Mouse (Mus musculus) bone marrow, adult 2 months (tissue): Measurements from ENCODE around the gene Scrg1. TPM values are rescaled to one million over a fixed set of nuclear protein-coding genes. Genes with fewer than 3 reads are reported as not detected.

ENCODE experiments used
- H3K27ac ChIP-seq: fragments of 200-500 bp; 2 replicates; pipeline ENCODE4 v1.5.1; 2012; ENCODE audit warnings: low read depth, mild to moderate bottlenecking, control low read depth, inconsistent platforms, low read length; ENCODE audit not compliant: control insufficient read depth, poor library complexity, insufficient read depth
- H3K4me1 ChIP-seq: fragments of 200-500 bp; 2 replicates; pipeline ENCODE4 v1.6.1; 2011; ENCODE audit warnings: low read length; ENCODE audit not compliant: control insufficient read depth, insufficient read depth
- H3K4me3 ChIP-seq: fragments of 200-500 bp; replicated peaks from 2 replicates; pipeline ENCODE3; 2011; ENCODE audit warnings: mild to moderate bottlenecking, low read depth, low read length, control low read depth; ENCODE audit not compliant: control insufficient read depth
- CTCF ChIP-seq: fragments of 200-500 bp; IDR thresholded peaks from 2 replicates; pipeline ENCODE4 v1.5.1; 2011; ENCODE audit warnings: low read length, control low read depth; ENCODE audit not compliant: control insufficient read depth, insufficient read depth
- POLR2A ChIP-seq: fragments of 200-500 bp; IDR thresholded peaks from 2 replicates; pipeline ENCODE4 v1.6.1; 2011; ENCODE audit warnings: low read depth, mild to moderate bottlenecking, control low read depth, low read length, borderline replicate concordance; ENCODE audit not compliant: control insufficient read depth
- WGBS: fragments of 180-500 bp; shearing (Covaris S2); methylation state at CpG from one replicate; pipeline ENCODE4 v1.1.7; 2018; 5-methylcytosine and 5-hydroxymethylcytosine counted together
- polyA plus RNA-seq: library from polyadenylated mRNA; stranded (reverse); fragments of >200 nt; gene quantifications from 2 replicates; pipeline ENCODE4 v1.2.4, GENCODE M21; 2011; ENCODE audit warnings: low replicate concordance; ENCODE audit not compliant: missing spikeins, insufficient read depth, insufficient read length

Gene Scrg1
- polyA plus RNA-seq, 1 experiment, result 51.0 TPM

- H3K4me3 ChIP-seq, result no peak overlapping the region
- no peak overlapping the region for H3K27ac ChIP-seq
- 66% methylated on average over 3 of the region's 3 CpGs for WGBS
- no peak for TF ChIP-seq CTCF
- TF ChIP-seq POLR2A, result no peak
- H3K4me1 ChIP-seq, result no peaks in the 10 kb centered on the region; the same call in 1 of the 2 replicates
These were observed 8.0 kb downstream of the Scrg1 start for GRCm38 (mm10) chr8:57463757-57464156.

- Histone ChIP-seq H3K27ac (no peak overlapping the region), H3K4me3 (no peak overlapping the region), H3K4me1 (no peaks in the 10 kb centered on the region; the same call in 1 of the 2 replicates)
- TF ChIP-seq CTCF, result no peak
- no peak for TF ChIP-seq POLR2A
- WGBS, result 17% methylated on average over 5 of the region's 5 CpGs
These were observed 12.9 kb downstream of the Scrg1 start for GRCm38 (mm10) chr8:57468624-57469023.

DNA sequence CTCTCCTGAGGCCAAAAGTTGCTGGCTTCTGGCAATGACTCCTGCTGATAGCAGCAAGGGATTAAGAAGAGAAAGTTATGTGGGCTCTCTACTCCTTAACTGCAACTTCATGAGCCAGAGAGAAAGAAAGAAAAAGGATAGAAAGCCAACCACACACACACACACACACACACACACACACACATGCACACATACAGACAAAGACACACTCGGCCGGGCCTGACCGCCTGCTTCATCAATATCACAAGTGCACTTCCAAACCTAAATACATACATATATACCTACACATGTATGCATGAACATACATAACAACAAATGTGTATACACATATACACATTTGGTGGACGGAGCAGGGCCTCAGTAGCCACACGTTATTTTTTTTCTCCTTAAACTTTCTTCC lies 15.1 kb downstream of the Scrg1 start:
- H3K4me3 ChIP-seq, result no peak overlapping the region
- 88% methylated on average over 5 of the region's 5 CpGs for whole genome bisulfite sequencing
- no peaks in the 10 kb centered on the region; the same call in 1 of the 2 replicates for H3K4me1 ChIP-seq
- no peak for TF ChIP-seq CTCF
- TF ChIP-seq POLR2A, result no peak
- no peak overlapping the region for H3K27ac ChIP-seq

GRCm38 (mm10) chr8:57473751-57474150 lies 18.0 kb downstream of the Scrg1 start:
- no peak overlapping the region for H3K4me3 ChIP-seq
- TF ChIP-seq CTCF (no peak), POLR2A (no peak)
- H3K4me1 ChIP-seq, result no peaks in the 10 kb centered on the region; the same call in none of the 2 replicates
- 79% methylated on average over 6 of the region's 6 CpGs for WGBS
- no peak overlapping the region for H3K27ac ChIP-seq

DNA sequence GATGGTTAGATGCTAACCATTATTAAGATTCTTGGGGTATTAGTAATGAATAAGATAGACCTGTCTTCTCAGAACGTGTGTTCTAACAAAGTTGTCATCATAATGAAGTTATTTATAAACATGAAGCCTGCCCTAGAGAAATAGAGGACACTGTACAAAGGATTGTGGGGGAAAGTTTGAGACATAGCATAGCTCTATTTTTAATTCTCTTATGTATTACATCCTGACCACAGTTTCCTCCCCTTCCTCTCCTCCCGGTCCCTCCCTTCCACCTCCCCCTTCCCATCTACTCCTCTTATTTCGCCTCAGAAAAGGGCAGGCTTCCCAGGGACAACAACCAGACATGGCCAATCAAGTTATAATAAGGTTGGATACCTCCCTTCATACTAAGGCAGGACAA lies 22.7 kb downstream of the Scrg1 start:
- TF ChIP-seq POLR2A (no peak), CTCF (no peak)
- H3K27ac ChIP-seq, result no peak overlapping the region
- H3K4me1 ChIP-seq, result peaks cover 2% of the 10 kb centered on the region
- 3% methylated on average over 3 of the region's 3 CpGs for WGBS
- H3K4me3 ChIP-seq, result no peak overlapping the region

GRCm38 (mm10) chr8:57479700-57480099 lies 24.0 kb downstream of the Scrg1 start:
- peaks cover 2% of the 10 kb centered on the region for H3K4me1 ChIP-seq
- H3K4me3 ChIP-seq, result no peak overlapping the region
- H3K27ac ChIP-seq, result no peak overlapping the region
- TF ChIP-seq POLR2A (no peak), CTCF (no peak)
- 45% methylated on average over 8 of the region's 8 CpGs for WGBS

DNA sequence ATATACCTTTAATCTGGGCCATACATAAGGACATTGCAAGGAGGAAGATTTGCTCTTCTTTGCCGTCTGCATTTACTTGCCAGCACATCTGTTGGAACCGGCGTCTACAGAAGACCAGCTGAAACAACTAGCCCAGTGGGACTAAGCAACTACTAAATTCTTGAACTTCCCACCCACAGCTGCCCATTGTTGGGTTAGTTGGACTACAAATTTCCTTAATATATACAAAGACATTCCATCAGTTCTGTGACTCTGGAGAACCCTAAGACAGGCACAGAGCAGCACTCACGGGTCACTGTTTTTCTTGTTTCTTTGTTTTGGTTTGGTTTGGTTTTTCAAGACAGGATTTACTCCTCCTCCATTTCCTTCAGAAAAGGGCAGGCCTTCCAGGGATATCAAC lies 24.9 kb downstream of the Scrg1 start:
- TF ChIP-seq CTCF (no peak), POLR2A (no peak)
- Histone ChIP-seq H3K27ac (no peak overlapping the region), H3K4me1 (peaks cover 3% of the 10 kb centered on the region), H3K4me3 (no peak overlapping the region)
- WGBS, result 84% methylated on average over 4 of the region's 4 CpGs

GRCm38 (mm10) chr8:57486491-57487440 lies 31.0 kb downstream of the Scrg1 start:
- peaks cover 1% of the 10 kb centered on the region; the same call in 1 of the 2 replicates for H3K4me1 ChIP-seq
- H3K27ac ChIP-seq, result peak overlapping the region; percentile 91
- WGBS, result under 1% methylated on average over 54 of the region's 54 CpGs
- TF ChIP-seq CTCF (no peak), POLR2A (peak; percentile 13; the same call in 1 of the 2 replicates)
- H3K4me3 ChIP-seq, result peak overlapping the region; percentile 98

DNA sequence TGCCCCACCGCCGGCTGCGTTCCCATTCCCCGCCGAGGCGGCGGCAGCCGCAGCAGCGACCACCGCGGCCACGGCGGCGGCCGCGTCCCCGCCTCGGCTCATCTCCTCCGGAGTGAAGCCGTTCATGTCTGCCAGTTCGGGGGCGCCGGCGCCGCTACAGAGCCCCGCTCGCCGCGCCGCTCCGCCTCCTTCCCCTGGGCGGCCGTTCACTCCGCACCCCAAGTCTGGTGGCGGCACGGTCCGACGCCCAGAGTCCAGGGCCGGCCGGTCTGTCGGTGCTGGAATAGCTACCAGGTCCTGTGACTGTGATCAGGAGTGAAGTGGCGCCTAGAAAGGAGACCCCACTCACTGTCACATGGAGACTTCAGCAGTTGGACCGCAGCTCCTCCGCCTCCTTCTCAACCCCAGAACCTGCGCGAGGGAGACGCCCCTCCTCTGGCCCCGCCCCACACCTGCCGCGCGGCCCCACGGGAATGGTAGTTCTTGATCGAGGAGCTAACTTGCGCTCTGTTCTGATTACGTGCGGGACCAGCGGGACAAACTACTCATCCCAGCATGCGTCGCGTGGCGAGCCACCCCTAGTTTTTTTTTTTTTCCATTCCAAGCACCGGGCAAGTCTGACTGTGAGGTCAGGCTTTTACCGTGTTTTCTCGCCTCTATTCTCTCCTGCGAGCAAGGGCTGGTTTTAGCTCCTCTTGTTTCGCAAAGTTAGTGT lies 31.9 kb downstream of the Scrg1 start, which contains the start of gene Sap30:
Sap30 (minus strand) TSS at position 420 of the 715 bp plus-strand sequence.
- Histone ChIP-seq H3K4me3 (peak within 1 kb of the TSS; percentile 98), H3K27ac (peak within 1 kb of the TSS; percentile 91), H3K4me1 (peaks cover 1% of the 10 kb centered on the region; the same call in 1 of the 2 replicates)
- TF ChIP-seq CTCF (no peak; the same call in 1 of the 2 replicates), POLR2A (peak; percentile 78)
- under 1% methylated on average over 66 of the region's 66 CpGs for WGBS
